Mouse (Mus musculus) lung, postnatal 0 days (tissue): Measurements from ENCODE around the gene Prickle4.

ENCODE experiments used
- CTCF ChIP-seq: IDR thresholded peaks from 2 replicates; pipeline ENCODE4 v1.5.1; 2016; ENCODE audit warnings: antibody characterized with exemption, mild to moderate bottlenecking
- EP300 ChIP-seq: IDR thresholded peaks from 2 replicates; pipeline ENCODE4 v1.6.1; 2016; ENCODE audit warnings: antibody characterized with exemption, mild to moderate bottlenecking, control low read depth

DNA sequence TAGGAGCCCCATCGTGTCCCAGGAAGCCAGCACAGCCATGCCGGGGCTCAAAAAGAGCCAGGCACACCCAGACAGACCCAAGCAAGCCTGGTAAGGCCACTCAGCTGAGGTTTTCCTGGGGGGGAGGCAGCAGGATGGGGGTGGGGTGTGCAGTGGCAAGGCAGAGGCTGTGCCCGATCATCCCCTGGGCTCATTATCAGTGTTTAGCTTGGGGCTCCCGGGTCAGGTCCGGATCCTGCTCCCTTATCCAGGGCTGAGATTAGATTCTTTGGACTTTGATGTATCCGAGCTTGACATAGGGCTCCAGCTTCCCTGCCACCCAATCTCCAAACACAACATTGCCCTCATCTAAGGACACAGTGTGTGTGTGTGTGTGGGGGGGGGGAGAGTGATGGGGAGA is 17.3 kb upstream of the Prickle4 start:
- TF ChIP-seq CTCF (no peak), EP300 (no peak)
